Comparison of ENCODE assay signal across 20 mouse cellular contexts in the genomic region with DNA sequence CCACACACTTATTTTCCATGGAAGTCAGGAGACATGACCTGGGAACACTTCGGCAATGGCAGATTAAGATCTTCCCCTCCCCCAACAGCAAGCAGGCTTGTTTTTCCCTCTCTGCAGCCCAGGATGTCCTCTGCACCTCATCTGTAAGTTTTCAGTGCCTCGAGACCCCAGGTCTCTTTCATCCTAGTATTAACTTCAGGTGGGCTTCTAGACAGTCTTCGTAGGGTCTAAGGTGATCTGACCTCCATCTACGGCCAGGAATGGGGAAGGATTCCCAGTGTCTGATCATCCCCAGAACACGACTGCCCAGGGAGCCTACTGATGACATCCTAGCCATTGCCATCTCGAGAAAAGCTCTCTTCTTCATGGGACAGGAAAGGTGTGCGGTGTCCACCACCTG. TPM values are rescaled to one million over a fixed set of nuclear protein-coding genes. Genes with fewer than 3 reads are reported as not detected.
A peak's percentile ranks its signal among the peaks of the same experiment; 100 is the strongest.
DNase-seq lines count a peak whose midpoint lies in the region; ATAC-seq and TF ChIP-seq lines count a peak whose summit lies in the region.
"Had no signal": no experiment of that assay in that cellular context is flagged by ENCODE, and none has a peak within 500 bp of the region (broad histone marks: within the 10 kb centered on the region; RNA-seq: fewer than 3 reads in every experiment).

No protein-coding gene starts in this region.

- TF ChIP-seq CTCF in cerebellum, adult 2 months (IDR thresholded peaks at IDR 0.05; ENCODE audit: borderline replicate concordance, insufficient read depth, low read depth, low read length) = no peak
- TF ChIP-seq CTCF in testis, adult 2 months (IDR thresholded peaks at IDR 0.05; ENCODE audit: control insufficient read depth, insufficient read depth, insufficient replicate concordance, low read depth, low read length) = no peak
- no peak for TF ChIP-seq CTCF in hindbrain, postnatal 0 days (IDR thresholded peaks at IDR 0.05; ENCODE audit: low read depth)

- H3K4me2 ChIP-seq in hindbrain, postnatal 0 days (ENCODE audit: low read depth, low read length) = peak overlapping the region; percentile 59
- H3K4me2 ChIP-seq: heart, embryonic 15.5 days; liver, embryonic 15.5 days; stomach, embryonic 15.5 days had no signal

- 0 out of 2 replicates have a peak, but pooled peaks have one; percentile 9 for TF ChIP-seq POLR2A in cerebellum, adult 2 months (IDR thresholded peaks at IDR 0.05; ENCODE audit: borderline replicate concordance, insufficient read depth, low read length)
- TF ChIP-seq POLR2A in testis, adult 2 months (IDR thresholded peaks at IDR 0.05; ENCODE audit: control insufficient read depth, low read depth, low read length) = no peak

- H3K36me3 ChIP-seq in testis, adult 2 months (ENCODE audit: control insufficient read depth, insufficient read depth, low read length) = no peaks in the 10 kb centered on the region
- H3K36me3 ChIP-seq in hindbrain, postnatal 0 days (ENCODE audit: insufficient read depth, low read length) = no peaks in the 10 kb centered on the region
- H3K36me3 ChIP-seq: heart, embryonic 15.5 days; liver, embryonic 15.5 days; stomach, embryonic 15.5 days had no signal

- no peak for ATAC-seq in cerebellum, adult (ENCODE audit: insufficient number of reproducible peaks, low FRiP score, low TSS enrichment)
- ATAC-seq in hindbrain, postnatal 0 days = no peak
- no peak for ATAC-seq in megakaryocyte-erythroid progenitor cell, adult 5-6 weeks (replicated peaks; ENCODE audit: low FRiP score, low TSS enrichment, poor library complexity, severe bottlenecking)
- ATAC-seq: Patski had no signal

- peak; percentile 61 to 67 for DNase-seq in cerebellum, adult 2 months
- no peak for DNase-seq in testis, postnatal 10 days (ENCODE audit: low spot score)
- DNase-seq in hindbrain, postnatal 0 days (ENCODE audit: low spot score) = no peak
- no peak for DNase-seq in kidney, postnatal 25 days
- no peak for DNase-seq in lung, postnatal 4 days
- DNase-seq: lung, postnatal 36 days; thymus, postnatal 25 days had no signal

- peaks cover 30% of the 10 kb centered on the region for H3K4me1 ChIP-seq in cerebellum, adult 2 months (ENCODE audit: control insufficient read depth, insufficient read depth, low read length)
- H3K4me1 ChIP-seq in testis, adult 2 months (ENCODE audit: control insufficient read depth, insufficient read depth, low read length) = peaks cover 25% of the 10 kb centered on the region
- peaks cover 8% of the 10 kb centered on the region for H3K4me1 ChIP-seq in hindbrain, postnatal 0 days (ENCODE audit: insufficient read depth, low read length)

- H3K27me3 ChIP-seq in cerebellum, adult 2 months (ENCODE audit: control insufficient read depth, insufficient read depth, low read length) = no peaks in the 10 kb centered on the region
- no peaks in the 10 kb centered on the region for H3K27me3 ChIP-seq in testis, adult 2 months (ENCODE audit: control insufficient read depth, insufficient read depth, low read length)
- no peaks in the 10 kb centered on the region for H3K27me3 ChIP-seq in hindbrain, postnatal 0 days (ENCODE audit: insufficient read depth, low read length)

- H3K4me3 ChIP-seq in cerebellum, adult 2 months (replicated peaks; ENCODE audit: insufficient read depth, low read depth, low read length) = peak overlapping the region; percentile 98
- H3K4me3 ChIP-seq in testis, adult 2 months (ENCODE audit: control insufficient read depth, low read depth, low read length) = peak overlapping the region; percentile 74
- H3K4me3 ChIP-seq in hindbrain, postnatal 0 days (ENCODE audit: low read length) = peak overlapping the region; percentile 35
- H3K4me3 ChIP-seq: heart, embryonic 15.5 days; liver, embryonic 15.5 days; myocyte; stomach, embryonic 15.5 days had no signal

- peak overlapping the region; percentile 98 for H3K27ac ChIP-seq in cerebellum, adult 2 months (ENCODE audit: insufficient read depth, low read length)
- no peak overlapping the region for H3K27ac ChIP-seq in testis, adult 2 months (ENCODE audit: control insufficient read depth, insufficient read depth, low read depth, low read length)
- H3K27ac ChIP-seq in hindbrain, postnatal 0 days = no peak overlapping the region
- H3K27ac ChIP-seq: heart, embryonic 15.5 days; kidney, postnatal 0 days; liver, embryonic 15.5 days; stomach, embryonic 15.5 days had no signal

- H3K9ac ChIP-seq in hindbrain, postnatal 0 days (replicated peaks; ENCODE audit: low read length) = peak overlapping the region; percentile 44; the same call in 1 of the 2 replicates
- H3K9ac ChIP-seq: heart, embryonic 15.5 days; liver, embryonic 15.5 days; stomach, embryonic 15.5 days had no signal

- H3K9me3 ChIP-seq in hindbrain, postnatal 0 days (ENCODE audit: low read length) = no peaks in the 10 kb centered on the region
- H3K9me3 ChIP-seq: heart, embryonic 15.5 days; liver, embryonic 15.5 days; stomach, embryonic 15.5 days had no signal

- 13% methylated on average over 7 of the region's 7 CpGs for WGBS in cerebellum, adult 2 months
- WGBS in hindbrain, postnatal 0 days = 85% methylated on average over 7 of the region's 7 CpGs

RNA-seq across cellular contexts. Expression of a gene that starts 0.7 kb away (rescaled TPM):
- polyA plus RNA-seq in cerebellum, adult 2 months (2012; rRNA removed) = 116 and 130 TPM in 2 replicates
- 40.4 and 41.2 TPM in 2 replicates for polyA plus RNA-seq in testis, adult 2 months (2012; rRNA removed)
- total RNA-seq in hindbrain, postnatal 0 days (2014; rRNA removed) = 8.0 and 9.8 TPM in 2 replicates
- 3.6 and 4.2 TPM in 2 replicates for polyA plus RNA-seq in hindbrain, postnatal 0 days (2015; fragmentation: Nextera tagmentation; extraction: Ambion mirVana)
- total RNA-seq in megakaryocyte-erythroid progenitor cell, adult 5-6 weeks (2014; fragmentation: Nextera tagmentation) = not detected in 2 replicates
- not detected in 2 replicates for total RNA-seq in megakaryocyte-erythroid progenitor cell, adult 5-6 weeks (2017)
- total RNA-seq: granulocyte monocyte progenitor cell, adult 5-6 weeks had no signal
- polyA plus RNA-seq: heart, embryonic 15.5 days; intestine, embryonic 14.5 days; limb, embryonic 11.5 days; liver, embryonic 15.5 days; small intestine, adult 2 months had no signal

RNA-seq across cellular contexts. Expression of a gene that starts 12.5 kb away (rescaled TPM):
- polyA plus RNA-seq in cerebellum, adult 2 months (2012; rRNA removed) = 141 and 174 TPM in 2 replicates
- polyA plus RNA-seq in testis, adult 2 months (2012; rRNA removed) = 0.06 TPM in 2 replicates
- 8.6 and 10.0 TPM in 2 replicates for total RNA-seq in hindbrain, postnatal 0 days (2014; rRNA removed)
- 5.4 and 5.6 TPM in 2 replicates for polyA plus RNA-seq in hindbrain, postnatal 0 days (2015; fragmentation: Nextera tagmentation; extraction: Ambion mirVana)
- total RNA-seq in megakaryocyte-erythroid progenitor cell, adult 5-6 weeks (2014; fragmentation: Nextera tagmentation) = not detected in 2 replicates
- 0.15 and 0.75 TPM in 2 replicates for total RNA-seq in megakaryocyte-erythroid progenitor cell, adult 5-6 weeks (2017)
- polyA plus RNA-seq: myocyte had no signal

RNA-seq across cellular contexts. Expression of a gene that starts 30.6 kb away (rescaled TPM):
- 535 and 584 TPM in 2 replicates for polyA plus RNA-seq in cerebellum, adult 2 months (2012; rRNA removed)
- polyA plus RNA-seq in testis, adult 2 months (2012; rRNA removed) = 12.4 and 17.3 TPM in 2 replicates
- total RNA-seq in hindbrain, postnatal 0 days (2014; rRNA removed) = 546 and 572 TPM in 2 replicates
- 119 and 123 TPM in 2 replicates for polyA plus RNA-seq in hindbrain, postnatal 0 days (2015; fragmentation: Nextera tagmentation; extraction: Ambion mirVana)
- not detected in 2 replicates for total RNA-seq in megakaryocyte-erythroid progenitor cell, adult 5-6 weeks (2014; fragmentation: Nextera tagmentation)
- total RNA-seq in megakaryocyte-erythroid progenitor cell, adult 5-6 weeks (2017) = not detected in 2 replicates
- total RNA-seq: granulocyte monocyte progenitor cell, adult 5-6 weeks had no signal

RNA-seq across cellular contexts. Expression of a gene that starts 47.9 kb away (rescaled TPM):
- polyA plus RNA-seq in cerebellum, adult 2 months (2012; rRNA removed) = 7.5 and 7.9 TPM in 2 replicates
- polyA plus RNA-seq in testis, adult 2 months (2012; rRNA removed) = 3.8 and 4.0 TPM in 2 replicates
- total RNA-seq in hindbrain, postnatal 0 days (2014; rRNA removed) = 12.2 and 14.7 TPM in 2 replicates
- 2.7 and 3.0 TPM in 2 replicates for polyA plus RNA-seq in hindbrain, postnatal 0 days (2015; fragmentation: Nextera tagmentation; extraction: Ambion mirVana)
- total RNA-seq in megakaryocyte-erythroid progenitor cell, adult 5-6 weeks (2014; fragmentation: Nextera tagmentation) = 12.9 and 18.2 TPM in 2 replicates
- 16.4 and 16.8 TPM in 2 replicates for total RNA-seq in megakaryocyte-erythroid progenitor cell, adult 5-6 weeks (2017)

Comparison
In these comparisons a context has a peak if more than half of its experiments do, and no peak if none do; other contexts are left out.
1. DNase-seq: peak in cerebellum, adult 2 months (2 of 2); none in testis, postnatal 10 days (single experiment), hindbrain, postnatal 0 days (single experiment), kidney, postnatal 25 days (0 of 2) and lung, postnatal 4 days (0 of 2).
2. H3K4me3 ChIP-seq: peak in every context shown above with its lines; median percentile 98 in cerebellum, adult 2 months; 74 in testis, adult 2 months; 35 in hindbrain, postnatal 0 days.
3. RNA of a gene that starts 12.5 kb away (polyA plus RNA-seq): 141 to 174 TPM in cerebellum, adult 2 months; 5.4 to 5.6 TPM in hindbrain, postnatal 0 days and 0.06 TPM in testis, adult 2 months; every median in the first group is over 10 times any median in the second.